Mouse (Mus musculus): Measurements from ENCODE around the gene Erlin1. TPM values are rescaled to one million over a fixed set of nuclear protein-coding genes. Genes with fewer than 3 reads are reported as not detected.

The Erlin1 gene
- total RNA-seq, 2 experiments from 2014 or later = 50.3 to 76.5 TPM

DNA sequence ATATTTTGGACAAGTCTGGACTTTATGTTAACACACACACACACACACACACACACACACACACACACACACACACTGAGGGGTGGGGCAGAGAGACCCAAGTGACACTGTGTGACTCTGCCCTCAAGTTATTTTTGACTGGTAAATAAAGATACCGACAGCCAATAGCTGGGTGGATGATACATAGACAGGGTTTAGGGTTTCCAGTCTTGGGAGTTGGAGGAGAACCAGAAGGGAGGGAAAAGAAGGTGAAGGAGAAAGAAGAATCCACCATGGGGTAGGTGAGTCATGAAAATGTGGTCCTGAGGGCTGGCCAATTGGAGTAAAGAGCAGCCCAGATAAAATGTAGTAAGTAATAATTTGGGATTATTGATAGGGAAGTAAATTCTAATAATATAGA lies 69.5 kb downstream of the Erlin1 start:
- ATAC-seq (replicated peaks; ENCODE audit: poor library complexity) = no peak

DNA sequence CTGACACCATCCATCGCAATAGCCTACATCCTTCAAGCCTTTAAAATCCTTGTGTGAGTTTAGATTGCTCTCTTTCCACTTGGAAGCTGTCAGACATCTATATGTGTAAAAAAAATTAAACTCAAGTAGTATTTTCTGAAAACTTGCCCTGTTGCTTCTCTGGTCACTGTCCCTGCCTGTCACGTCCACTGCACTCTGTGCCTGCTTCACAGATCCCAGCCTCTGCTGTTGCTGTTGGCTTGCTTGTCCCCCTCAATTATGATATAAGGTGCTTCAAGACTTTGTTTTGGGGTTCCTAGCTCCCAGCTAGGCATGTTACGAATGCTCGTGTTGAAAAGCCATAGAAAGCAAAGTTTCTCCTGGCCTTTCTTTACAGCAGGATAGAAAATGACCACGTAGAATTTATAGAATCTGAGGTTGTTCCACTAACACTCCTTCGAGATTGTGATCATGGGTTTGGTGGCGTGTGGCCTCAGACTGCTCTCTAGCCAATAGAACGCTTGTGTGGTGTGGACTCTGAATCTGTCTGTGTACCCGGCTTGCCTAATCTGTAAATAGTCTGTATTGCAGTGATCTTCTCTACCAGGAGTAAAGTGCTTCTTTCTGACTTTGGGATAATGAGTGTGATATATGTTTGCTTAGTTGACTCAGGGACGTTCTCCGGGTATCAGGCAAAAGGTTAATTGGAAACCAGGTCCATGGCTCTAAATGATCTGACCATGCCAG lies 70.6 kb downstream of the Erlin1 start:
- no peak for ATAC-seq (replicated peaks; ENCODE audit: poor library complexity)

DNA sequence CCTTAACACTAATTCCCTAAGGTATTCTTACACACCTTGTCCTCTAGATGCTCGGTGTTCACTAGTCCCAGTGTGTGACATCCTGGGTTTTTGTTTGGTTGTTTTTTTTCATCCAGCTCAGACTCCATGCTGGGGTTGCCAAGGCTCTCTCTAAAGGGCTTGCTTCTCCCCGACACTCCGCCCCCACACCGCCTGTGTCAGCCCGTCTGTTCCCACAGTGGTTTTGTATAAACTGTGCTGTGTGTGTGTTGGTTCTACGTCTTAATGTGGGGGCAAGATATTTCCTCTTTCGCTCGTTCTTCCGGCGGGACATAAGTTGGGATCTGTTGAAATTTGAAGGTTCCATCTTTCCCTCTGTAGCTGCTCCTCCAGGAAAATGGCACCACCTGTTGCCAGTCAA lies 71.5 kb downstream of the Erlin1 start:
- ATAC-seq (replicated peaks; ENCODE audit: poor library complexity) = no peak

DNA sequence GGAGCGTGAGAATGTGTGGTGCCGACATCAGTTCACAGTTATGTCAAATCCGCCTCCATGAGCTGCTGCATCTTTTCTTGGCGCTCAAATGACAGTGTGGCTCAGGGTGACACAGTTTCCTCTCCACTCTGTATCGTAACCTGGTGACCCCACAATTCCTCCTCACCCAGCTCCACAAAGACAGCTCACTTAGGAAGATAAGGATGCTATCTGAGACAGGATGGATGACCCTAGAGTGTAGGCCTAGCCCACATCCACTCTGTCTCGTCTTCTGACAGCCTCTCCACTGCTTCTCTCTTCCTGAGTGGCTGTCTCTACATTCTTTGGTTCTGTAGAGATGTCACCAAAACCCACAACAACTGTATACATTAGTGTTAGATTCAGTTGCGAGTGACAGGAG lies 74.2 kb downstream of the Erlin1 start:
- ATAC-seq (replicated peaks; ENCODE audit: poor library complexity) = no peak

DNA sequence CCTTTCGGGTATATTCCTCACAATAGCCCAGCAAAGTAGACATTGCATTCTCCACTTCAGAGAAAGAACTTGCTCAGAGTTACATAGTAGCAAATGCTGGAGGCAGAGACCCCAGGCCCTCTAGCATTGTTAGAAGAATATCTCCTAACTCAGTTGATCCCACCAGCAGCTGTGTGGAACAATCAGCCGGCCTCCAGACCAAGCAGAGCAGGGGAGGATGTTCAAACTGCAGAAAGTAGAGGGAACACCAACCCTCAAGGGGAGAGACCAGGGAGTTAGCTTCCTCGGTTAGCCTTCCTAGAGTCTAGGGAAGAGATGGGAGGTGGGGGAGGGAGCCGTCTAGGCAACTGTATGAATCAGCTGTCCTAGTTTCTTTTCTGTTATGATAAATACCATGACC lies 77.1 kb downstream of the Erlin1 start:
- ATAC-seq (replicated peaks; ENCODE audit: poor library complexity) = no peak

DNA sequence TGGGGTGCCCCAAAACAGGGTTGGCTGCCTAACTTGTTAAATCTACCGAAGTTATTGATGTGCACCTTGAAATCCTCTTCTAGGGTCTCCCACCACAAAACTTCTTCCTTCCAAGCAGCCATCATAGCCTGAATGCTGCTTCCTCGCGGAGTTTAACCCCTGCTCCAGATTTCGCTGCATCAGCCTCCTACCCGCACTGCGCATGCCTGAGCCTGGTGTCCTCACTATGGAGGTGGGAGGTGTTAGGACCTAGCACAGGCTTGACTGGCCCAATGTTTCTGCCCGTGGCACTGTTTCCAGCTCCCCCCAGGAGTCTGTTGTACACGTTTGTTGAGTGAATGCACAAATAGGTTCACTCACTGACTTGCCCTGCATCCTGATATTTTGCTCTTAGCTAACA lies 79.2 kb downstream of the Erlin1 start:
- ATAC-seq (replicated peaks; ENCODE audit: poor library complexity) = no peak

DNA sequence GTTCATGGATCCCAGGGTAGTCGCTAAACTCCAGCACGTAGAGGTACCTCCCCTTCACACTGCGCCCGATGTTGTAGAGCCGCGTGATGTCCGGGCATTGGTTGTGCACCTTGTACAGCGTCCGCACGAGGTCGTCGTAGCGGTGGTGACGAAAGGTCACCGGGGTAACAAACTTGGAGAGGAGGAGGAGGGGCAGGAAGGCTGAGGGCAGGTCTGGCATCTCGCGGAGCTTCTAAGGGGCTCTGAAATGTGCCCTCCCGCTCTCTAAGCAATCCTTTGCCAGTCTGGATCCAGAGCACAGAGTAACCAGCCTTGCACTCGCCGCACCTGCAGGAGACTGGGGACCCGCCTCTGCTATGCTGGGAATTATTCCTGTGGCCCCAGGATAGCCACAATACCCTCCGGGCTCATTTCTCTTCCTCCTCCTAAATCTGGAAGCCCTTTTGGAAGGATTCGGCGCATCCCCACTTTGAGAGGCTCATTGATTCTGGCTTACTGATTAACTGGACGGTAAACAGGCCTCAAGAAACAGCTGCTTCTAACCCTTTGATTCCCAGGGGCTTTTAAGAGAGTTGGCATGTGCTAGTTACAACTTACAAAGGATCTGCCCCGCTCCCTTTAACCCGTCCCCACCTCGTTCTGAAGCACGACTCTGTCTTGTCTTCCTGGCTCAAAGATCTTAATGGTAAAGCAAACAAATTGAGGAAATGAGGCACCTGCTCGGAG lies 83.4 kb downstream of the Erlin1 start, which contains the start of gene Cpn1:
Gene Cpn1 (minus strand): TSS at position 488 of the 726 bp plus-strand sequence.
- peak; percentile 42; the same call in 1 of the 2 replicates for ATAC-seq (replicated peaks; ENCODE audit: poor library complexity)

Other genes with a start within 250 kb of the Erlin1 start
- gene Dnmbp, start 129.6 kb downstream of the Erlin1 start, total RNA-seq (2015) = 7.4 and 7.7 TPM in 2 replicates
- 7.7 and 14.6 TPM in 2 replicates for gene Dnmbp, start 129.6 kb downstream of the Erlin1 start, total RNA-seq (2017)
- 0.22 TPM in 2 replicates for gene Cpn1, start 83.2 kb downstream of the Erlin1 start, total RNA-seq (2015)
- 0.29 TPM in 1 of 2 replicates, not detected in the other for gene Cpn1, start 83.2 kb downstream of the Erlin1 start, total RNA-seq (2017)
- gene Cyp2c23, start 40.6 kb downstream of the Erlin1 start, total RNA-seq (2015) = 0.12 and 0.17 TPM in 2 replicates
- not detected in 2 replicates for gene Cyp2c23, start 40.6 kb downstream of the Erlin1 start, total RNA-seq (2017)
- gene Chuk, start 37.7 kb upstream of the Erlin1 start, total RNA-seq (2015) = 41.4 and 44.0 TPM in 2 replicates
- 52.6 and 74.3 TPM in 2 replicates for gene Chuk, start 37.7 kb upstream of the Erlin1 start, total RNA-seq (2017)
- 40.2 and 48.9 TPM in 2 replicates for gene Cwf19l1, start 66.1 kb upstream of the Erlin1 start, total RNA-seq (2015)
- gene Cwf19l1, start 66.1 kb upstream of the Erlin1 start, total RNA-seq (2017) = 33.9 and 38.4 TPM in 2 replicates
- gene Bloc1s2, start 76.7 kb upstream of the Erlin1 start, total RNA-seq (2015) = 131 and 140 TPM in 2 replicates
- 79.0 and 96.2 TPM in 2 replicates for gene Bloc1s2, start 76.7 kb upstream of the Erlin1 start, total RNA-seq (2017)
- not detected in 2 replicates for gene Pkd2l1, start 122.7 kb upstream of the Erlin1 start, total RNA-seq (2015)
- not detected in 2 replicates for gene Pkd2l1, start 122.7 kb upstream of the Erlin1 start, total RNA-seq (2017)
- not detected in 2 replicates for gene Scd3, start 133.5 kb upstream of the Erlin1 start, total RNA-seq (2015)
- not detected in 2 replicates for gene Scd3, start 133.5 kb upstream of the Erlin1 start, total RNA-seq (2017)
- gene Scd2, start 223.9 kb upstream of the Erlin1 start, total RNA-seq (2015) = 95.4 and 101 TPM in 2 replicates
- gene Scd2, start 223.9 kb upstream of the Erlin1 start, total RNA-seq (2017) = 88.5 and 107 TPM in 2 replicates

Measured in megakaryocyte progenitor cell, adult 5-6 weeks (primary cell).